Mouse (Mus musculus): ENCODE results near the gene Gm4792.

DNA sequence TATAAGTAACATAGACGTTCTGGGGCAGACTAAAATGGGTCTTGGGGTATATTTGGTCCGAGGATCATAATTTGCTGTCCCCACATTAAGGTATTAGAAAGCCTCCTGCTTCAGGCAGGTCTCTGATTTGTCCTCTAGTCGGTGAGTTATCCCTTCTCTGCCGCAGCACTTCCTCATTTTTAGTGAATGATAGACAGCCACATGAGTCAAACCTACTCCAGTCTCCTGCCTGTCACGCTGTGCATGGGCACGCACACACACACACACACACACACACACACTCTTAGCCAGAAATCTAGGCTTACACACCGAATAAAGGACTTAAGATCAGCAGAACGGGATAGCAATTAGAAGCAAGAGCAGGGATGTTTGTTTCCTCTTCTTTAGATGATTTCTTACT is 34.8 kb upstream of the Gm4792 start:
- TF ChIP-seq CTCF (IDR thresholded peaks at IDR 0.05; ENCODE audit: extremely low read depth, insufficient read depth, insufficient read length, insufficient replicate concordance) (no peak), POLR2A (IDR thresholded peaks at IDR 0.05; ENCODE audit: low read depth, low read length) (no peak)
